Mouse (Mus musculus): ENCODE results near the gene Snx29. TPM values are rescaled to one million over a fixed set of nuclear protein-coding genes. Genes with fewer than 3 reads are reported as not detected.
A peak's percentile ranks its signal among the peaks of the same experiment; 100 is the strongest.

The Snx29 gene
- total RNA-seq, 2 experiments from 2014 or later: 17.8 to 20.6 TPM

DNA sequence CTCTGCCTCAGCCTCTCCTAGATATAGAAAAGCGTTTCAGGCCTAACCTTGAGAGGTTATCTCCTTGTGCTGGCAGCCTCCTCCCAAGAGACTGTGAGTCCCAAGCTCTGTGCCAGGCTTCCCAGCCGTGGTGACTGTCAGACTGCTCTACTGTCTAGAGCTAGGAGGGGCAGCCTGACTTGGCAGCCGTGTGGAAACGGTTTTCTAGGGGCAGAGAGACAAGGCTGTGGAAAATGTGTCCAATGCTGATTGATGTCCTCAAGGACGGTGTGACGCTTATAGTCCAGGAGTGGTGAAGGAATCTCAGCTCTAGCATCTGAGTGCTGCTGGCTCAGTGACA lies 348.2 kb downstream of the Snx29 start:
- DNase-seq (ENCODE audit: low spot score in 2 of 2): no peak

DNA sequence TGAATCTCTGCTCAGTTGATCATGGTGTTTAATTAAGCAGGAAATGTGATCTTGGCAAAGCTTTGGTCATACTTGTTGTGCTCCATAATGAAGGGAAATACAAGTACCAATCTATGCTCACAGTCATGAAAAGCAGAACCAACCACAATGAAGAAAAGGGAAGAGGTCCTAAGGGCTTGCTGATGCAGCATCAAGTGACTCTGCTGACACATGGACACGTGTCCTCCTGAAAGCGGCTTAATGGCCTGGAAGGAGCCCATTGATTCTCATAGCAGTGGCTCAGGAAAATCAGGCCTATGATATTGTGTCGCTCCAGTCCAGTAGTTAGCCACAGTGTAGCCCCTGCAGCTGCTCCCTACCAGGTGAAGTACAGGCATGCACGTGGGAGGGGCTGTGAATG lies 353.3 kb downstream of the Snx29 start:
- no peak for DNase-seq (ENCODE audit: low spot score in 2 of 2)

- DNase-seq (ENCODE audit: low spot score in 2 of 2): no peak
Measured at GRCm38 (mm10) chr16:11685264-11685663, 362.6 kb downstream of the Snx29 start.

DNA sequence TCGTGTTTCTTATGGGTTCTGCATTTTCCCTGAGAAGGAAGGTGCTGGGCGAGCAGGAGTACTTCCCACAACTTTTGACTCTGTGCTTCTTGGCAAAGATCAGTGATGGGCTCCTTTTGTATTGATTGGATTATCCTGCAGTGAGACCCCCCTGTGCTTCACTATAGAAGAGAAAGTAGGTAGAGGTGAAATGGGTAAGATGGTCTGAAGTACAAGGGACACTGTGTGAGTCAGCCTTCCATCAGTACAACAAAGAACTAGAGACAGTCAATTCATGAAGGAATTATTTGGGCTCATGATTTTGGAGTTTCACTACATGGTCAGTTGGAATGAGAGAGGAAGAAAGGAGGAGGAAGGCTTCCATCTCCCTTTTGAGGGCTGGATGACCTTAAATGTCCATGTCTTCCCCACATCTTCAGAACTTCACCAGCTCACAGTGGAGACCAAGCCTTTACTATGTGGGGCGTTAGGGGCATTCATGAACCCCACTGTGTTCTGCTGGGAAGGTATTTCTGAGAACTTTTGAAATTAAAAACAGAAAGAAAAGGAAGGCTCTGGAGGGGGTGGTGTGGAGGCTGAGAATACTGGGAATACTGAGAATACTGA lies 363.1 kb downstream of the Snx29 start:
- DNase-seq (ENCODE audit: low spot score in 2 of 2): no peak

DNA sequence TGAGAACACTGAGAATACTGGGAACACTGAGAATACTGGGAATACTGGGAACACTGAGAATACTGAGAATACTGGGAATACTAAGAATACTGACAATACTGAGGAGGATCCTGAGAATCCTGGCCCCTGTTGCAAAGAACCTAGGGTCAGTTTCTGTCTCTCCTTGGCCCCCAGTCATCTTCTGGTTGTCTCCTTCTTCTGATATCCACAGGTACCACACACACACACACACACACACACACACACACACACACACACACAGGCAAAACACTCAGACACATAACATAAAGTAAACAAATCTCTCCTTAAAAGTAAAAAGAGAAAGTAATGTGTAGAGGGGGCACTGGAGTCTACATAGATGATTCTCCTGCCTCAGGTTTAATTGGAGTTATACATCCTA lies 365.1 kb downstream of the Snx29 start:
- no peak for DNase-seq (ENCODE audit: low spot score in 2 of 2)

DNA sequence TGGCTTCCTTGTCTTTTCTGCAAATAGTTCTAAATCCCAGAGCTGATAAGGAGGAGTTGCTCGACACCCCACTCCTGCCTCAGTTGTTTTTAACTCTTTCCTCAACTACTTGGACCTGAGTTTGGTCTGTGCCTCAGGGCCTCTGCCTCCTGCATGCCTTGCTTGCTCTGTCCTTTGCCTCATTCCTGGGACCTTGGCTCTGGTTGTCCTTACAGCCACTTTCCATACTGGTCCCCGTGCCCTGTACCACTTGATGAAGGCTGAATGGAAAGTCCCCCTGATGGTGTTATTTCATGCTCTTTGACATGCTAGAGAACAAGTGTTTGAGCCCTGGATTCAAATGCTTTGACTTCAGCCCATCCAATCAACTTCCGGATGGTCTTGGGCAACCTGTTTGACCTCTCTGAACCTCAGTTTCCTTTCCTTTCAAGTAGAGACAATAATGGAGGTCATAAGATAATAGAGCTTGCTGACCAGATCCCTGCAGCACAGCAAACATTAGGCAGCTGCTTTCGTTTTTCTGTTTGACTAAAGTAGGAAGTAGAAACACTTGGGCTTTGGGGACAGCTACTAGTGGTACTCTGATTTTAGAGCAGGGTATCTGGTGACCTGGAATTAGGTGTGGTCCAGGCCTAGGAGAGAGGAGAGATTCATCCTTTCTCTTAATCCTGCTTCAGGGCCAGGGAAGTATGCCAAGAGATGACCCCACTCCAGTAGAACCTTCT lies 365.7 kb downstream of the Snx29 start:
- DNase-seq (ENCODE audit: low spot score in 2 of 2): no peak

DNA sequence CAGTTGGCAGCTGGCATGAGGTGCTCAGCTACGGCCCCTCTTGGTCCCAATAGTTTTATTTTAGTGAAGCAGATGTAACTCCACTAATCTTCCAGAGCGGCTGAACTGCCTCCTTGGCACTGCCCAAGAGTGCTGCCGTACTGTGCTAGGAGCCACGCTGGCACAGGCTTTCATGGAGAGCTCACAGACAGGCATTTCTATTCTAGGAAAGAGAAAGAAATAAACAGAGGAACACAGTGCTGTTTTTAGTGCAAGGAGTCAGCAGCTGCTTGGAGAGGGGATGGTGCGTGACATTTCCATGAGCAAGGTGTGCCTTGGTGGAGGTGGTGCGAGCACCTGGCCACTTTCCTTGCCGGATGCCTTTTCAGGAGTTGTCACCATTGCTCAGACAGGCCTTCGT lies 367.4 kb downstream of the Snx29 start:
- DNase-seq (ENCODE audit: low spot score in 2 of 2): peak; percentile 39 to 48

DNA sequence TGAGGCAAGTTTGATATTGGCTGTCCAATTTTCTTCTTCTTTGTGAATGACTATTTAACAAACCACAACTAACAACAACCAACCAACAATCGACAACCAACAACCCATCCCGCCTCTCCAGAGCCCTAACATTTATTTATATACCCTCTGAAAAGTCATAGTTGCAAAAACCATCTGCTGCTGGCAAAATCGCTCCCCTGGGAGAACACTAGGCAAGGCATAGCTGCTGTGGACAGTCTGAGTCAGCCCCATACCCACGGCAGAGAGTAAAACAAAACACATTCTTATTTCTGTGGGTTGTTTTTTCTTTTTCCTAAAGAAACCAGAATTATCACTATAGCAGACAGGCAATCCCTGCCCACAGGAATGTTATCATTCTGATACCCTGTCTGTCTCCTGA lies 368.0 kb downstream of the Snx29 start:
- DNase-seq (ENCODE audit: low spot score in 2 of 2): peak; percentile 27 to 33

- no peak for DNase-seq (ENCODE audit: low spot score in 2 of 2)
Measured at GRCm38 (mm10) chr16:11691487-11692200, 368.9 kb downstream of the Snx29 start.

- no peak for DNase-seq (ENCODE audit: low spot score in 2 of 2)
Measured at GRCm38 (mm10) chr16:11692744-11693143, 370.0 kb downstream of the Snx29 start.

GRCm38 (mm10) chr16:11694386-11694785 lies 371.7 kb downstream of the Snx29 start:
- DNase-seq (ENCODE audit: low spot score in 2 of 2): no peak

DNA sequence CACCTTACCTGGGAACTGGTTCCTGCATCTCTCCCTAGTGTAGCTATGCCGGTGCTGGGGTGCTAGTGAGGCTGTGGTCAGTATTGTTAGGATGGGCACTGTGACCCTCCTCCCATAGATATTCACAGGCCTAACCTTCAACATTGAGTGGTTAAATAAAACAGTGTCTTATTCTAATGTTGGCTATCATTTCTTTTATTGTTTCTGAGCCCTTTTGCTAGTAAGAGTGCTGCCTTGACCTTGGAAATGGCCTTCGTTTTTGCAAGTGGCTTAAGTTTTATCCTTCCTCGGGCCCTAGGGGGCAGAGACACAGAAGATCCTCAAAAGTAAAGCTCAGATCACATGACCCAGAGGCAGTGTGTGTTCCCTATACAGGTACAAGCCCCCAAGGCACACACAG lies 374.1 kb downstream of the Snx29 start:
- no peak for DNase-seq (ENCODE audit: low spot score in 2 of 2)

GRCm38 (mm10) chr16:11697710-11698357 lies 375.1 kb downstream of the Snx29 start:
- DNase-seq (ENCODE audit: low spot score in 2 of 2): peak; percentile 35 to 37

DNA sequence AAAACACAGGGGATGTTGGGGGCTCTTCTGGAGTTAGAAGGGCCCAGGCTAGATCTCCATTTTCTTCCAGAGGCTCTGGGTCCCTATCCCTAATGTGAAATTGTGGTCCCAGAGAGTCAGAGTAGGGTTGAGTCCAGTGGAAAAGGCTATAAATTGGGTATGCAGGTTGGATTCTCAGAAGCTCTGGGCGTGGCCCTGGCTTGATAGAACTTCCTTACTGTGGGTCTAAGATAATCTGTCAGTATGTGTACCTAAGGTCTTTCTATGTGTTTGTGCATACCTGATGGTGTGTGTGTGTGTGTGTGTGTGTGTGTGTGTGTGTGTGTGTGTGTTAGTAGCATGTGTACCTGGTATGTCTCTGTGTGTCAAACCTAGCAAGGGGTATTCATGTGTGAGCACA lies 378.9 kb downstream of the Snx29 start:
- DNase-seq (ENCODE audit: low spot score in 2 of 2): no peak

DNA sequence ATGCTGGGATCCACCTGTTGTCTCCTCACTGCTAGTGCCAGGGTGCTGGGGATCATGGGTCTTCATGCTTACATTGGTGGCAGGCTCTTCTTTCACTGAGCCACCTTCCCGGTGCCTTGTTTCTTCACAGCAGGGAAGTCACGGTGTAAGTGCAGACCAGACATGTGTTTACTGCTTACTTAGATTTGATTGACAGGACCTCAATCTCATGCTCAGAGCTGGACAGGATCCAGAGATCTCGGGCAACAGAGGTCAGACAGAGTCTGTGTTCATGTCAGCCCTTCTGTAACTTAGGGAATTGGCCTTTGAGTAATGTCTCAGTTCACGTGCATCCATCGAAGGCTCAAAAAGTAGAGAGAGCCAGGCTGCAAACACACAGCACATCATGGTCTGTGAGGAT lies 381.4 kb downstream of the Snx29 start:
- DNase-seq (ENCODE audit: low spot score in 2 of 2): no peak

DNA sequence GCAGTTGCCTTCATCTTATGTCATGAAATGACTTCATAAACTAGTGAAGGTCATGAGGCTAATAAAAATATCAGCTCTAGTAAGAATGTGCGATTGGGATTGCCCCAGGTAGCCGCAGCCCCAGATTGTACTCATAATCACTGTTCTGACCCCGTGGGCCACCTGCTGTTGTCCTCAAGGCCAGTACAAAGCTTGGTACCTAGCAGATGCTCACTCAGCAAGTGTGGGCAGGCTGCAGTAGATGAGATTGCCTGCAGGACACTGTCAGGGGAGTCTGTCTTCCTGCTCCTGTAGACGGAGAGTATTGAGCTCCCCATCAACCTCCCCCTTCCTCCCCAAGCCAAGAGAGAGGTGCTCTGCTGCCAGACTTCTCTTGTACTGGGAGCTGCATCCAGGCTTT lies 382.7 kb downstream of the Snx29 start:
- DNase-seq (ENCODE audit: low spot score in 2 of 2): no peak

DNA sequence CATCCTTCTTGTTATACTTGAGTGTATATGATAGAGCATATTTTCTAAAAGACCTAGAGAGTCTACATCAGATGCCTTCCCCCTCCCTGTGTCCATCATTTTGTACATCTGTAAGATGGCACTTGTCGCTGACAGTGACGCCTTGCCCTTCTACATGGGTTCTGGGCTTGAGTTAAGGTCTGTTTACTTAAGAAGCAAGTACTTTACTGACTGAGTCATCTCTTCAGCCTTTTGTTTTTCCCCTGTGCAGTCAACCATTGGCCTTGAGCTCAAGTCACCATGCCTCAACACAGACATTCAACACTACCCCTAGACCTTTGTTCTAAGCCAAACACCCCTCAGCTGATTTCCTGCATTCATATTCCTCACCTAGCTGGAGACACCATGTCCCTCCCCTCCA lies 385.4 kb downstream of the Snx29 start:
- no peak for DNase-seq (ENCODE audit: low spot score in 2 of 2)

DNA sequence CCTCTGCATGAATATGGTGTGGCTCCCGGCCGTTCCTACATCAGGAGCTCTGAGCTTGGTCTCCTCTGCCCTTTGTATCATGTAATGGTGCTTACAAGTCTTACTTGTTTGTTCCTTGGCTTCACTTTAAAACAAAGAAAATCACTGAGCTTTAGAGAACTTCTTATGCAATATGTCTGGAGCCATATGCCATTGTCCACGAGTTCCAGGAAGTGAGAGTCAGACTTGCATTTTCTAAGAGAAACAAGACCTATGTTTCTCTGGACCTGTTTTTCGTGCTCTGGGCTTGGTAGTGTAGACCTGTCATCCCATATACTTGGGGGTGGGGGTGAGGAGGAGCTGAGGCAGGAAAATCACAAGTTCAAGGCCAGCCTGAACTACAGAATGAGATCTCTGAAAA lies 386.7 kb downstream of the Snx29 start:
- no peak for DNase-seq (ENCODE audit: low spot score in 2 of 2)

- DNase-seq (ENCODE audit: low spot score in 2 of 2): no peak
Measured at GRCm38 (mm10) chr16:11709999-11710667, 387.4 kb downstream of the Snx29 start.

GRCm38 (mm10) chr16:11713265-11713865 lies 390.7 kb downstream of the Snx29 start:
- peak; percentile 28 to 31 for DNase-seq (ENCODE audit: low spot score in 2 of 2)

DNA sequence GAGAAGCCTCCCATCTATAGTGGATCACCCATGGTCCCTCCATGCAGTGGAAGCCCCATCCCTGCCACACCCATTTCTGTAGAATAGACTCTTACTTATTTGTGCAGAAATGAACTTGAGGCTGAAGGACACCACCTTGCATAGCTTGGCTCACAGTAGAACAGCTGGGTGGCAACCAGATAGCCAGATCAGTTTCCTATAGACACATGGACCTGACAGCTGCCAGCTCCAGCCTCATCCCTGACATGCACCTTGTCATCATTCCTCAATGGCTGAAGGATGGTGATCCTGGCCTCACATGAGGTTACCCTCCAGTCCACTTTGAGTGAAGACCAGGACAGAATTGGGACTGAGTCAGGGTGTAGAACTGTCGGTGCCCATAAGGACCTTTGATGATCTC lies 394.2 kb downstream of the Snx29 start:
- DNase-seq (ENCODE audit: low spot score in 2 of 2): no peak

All from left cerebral cortex, adult 18-20 months (tissue).